Mouse (Mus musculus): ENCODE data around the gene Tbx2. TPM values are rescaled to one million over a fixed set of nuclear protein-coding genes. Genes with fewer than 3 reads are reported as not detected.

The Tbx2 gene
- polyA plus RNA-seq (2015; fragmentation: Nextera tagmentation; extraction: Ambion mirVana): 0.64 and 1.0 TPM in 2 replicates

DNA sequence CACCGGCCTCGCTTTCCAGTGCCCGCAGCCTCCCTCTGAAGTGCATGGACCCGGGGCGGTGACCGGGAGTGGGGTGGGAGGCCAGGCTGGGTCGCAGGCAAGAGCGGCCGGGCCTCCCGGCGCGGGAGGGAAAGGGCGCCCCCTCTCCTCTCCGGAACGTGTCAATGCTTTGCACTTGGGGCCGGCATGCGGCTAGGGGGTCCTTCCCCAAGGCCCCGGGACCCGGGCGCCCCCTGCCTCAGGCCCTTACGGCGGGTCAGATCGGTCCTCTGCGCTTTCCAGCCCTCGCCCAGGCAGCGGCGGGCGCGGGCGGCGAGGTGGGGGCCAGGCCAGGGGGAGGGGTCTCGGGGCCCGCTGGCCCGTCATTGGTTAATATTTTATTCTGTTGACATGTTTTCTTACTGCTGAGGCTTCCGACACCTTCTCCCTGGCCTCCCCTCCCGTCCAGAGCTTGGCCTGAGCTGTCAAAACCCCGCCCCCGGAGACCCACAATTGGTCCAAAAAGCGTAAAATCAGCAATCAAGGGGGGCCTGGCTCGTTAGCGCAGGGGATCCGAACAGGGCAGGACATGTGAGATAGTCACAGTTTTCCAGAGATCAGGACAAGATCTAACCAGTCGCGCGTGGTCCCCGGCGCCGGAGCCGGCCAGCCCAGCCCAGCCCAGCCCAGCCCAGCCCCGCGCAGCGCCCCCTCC lies at the start of gene Tbx2:
Gene Tbx2, plus strand, starts transcription at position 321 of the 694 bp plus-strand sequence.
- Histone ChIP-seq H3K4me3 (ENCODE audit: low read length) (peak within 1 kb of the TSS; percentile 44), H3K9ac (ENCODE audit: low read depth, low read length) (peak within 1 kb of the TSS; percentile 42), H3K9me3 (ENCODE audit: control insufficient read depth, low read length) (no peaks in the 10 kb centered on the region), H3K36me3 (ENCODE audit: control insufficient read depth, insufficient read depth, low read length) (no peaks in the 10 kb centered on the region), H3K4me2 (ENCODE audit: low read length) (peak within 1 kb of the TSS; percentile 63), H3K27me3 (replicated peaks; ENCODE audit: control insufficient read depth, insufficient read depth, low read length) (peaks cover 35% of the 10 kb centered on the region), H3K4me1 (ENCODE audit: control insufficient read depth, insufficient read depth, low read depth, low read length) (peaks cover 17% of the 10 kb centered on the region), H3K27ac (ENCODE audit: low read depth, low read length) (no peak within 1 kb of the TSS)
- peak; percentile 49 for ATAC-seq
- WGBS: under 1% methylated on average over 31 of the region's 52 CpGs

DNA sequence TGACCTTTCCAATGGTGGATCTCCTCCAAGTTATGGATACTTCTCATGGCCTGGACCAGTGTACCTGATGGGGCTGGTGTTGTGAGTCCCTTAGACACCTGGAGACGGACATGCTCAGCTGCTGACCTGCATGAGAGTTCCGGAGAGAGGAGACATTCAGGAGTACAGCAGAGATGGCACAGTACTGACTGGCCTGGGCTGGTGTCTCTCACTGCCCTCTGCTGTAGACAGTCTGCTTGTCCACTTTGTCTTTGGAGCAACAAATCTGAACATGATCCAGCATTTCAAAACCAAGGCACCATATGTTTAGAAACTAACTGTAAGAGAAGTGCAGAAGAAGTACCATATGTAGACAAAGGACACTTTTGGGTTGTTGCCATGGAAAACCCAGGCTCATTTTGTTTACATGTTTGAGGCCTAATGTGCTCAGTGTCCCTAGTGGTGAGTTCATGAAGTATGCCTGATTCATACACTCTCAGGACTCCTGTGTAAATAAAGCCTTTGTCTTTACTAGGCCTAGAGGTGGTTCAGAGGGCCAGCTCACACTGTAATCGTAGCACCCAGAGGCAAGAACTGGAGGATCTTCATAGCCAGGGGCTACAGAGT lies 46.1 kb upstream of the Tbx2 start:
- no peaks in the 10 kb centered on the region for H3K27me3 ChIP-seq (replicated peaks; ENCODE audit: control insufficient read depth, insufficient read depth, low read length)
- H3K36me3 ChIP-seq (ENCODE audit: control insufficient read depth, insufficient read depth, low read length): no peaks in the 10 kb centered on the region
- no peak overlapping the region for H3K9ac ChIP-seq (ENCODE audit: low read depth, low read length)
- 74% methylated on average over 3 of the region's 3 CpGs for WGBS
- no peak overlapping the region for H3K4me3 ChIP-seq (ENCODE audit: low read length)
- no peaks in the 10 kb centered on the region for H3K9me3 ChIP-seq (ENCODE audit: control insufficient read depth, low read length)
- H3K4me1 ChIP-seq (ENCODE audit: control insufficient read depth, insufficient read depth, low read depth, low read length): no peaks in the 10 kb centered on the region
- ATAC-seq: 0 out of 2 replicates have a peak, but pooled peaks have one; percentile 30
- H3K27ac ChIP-seq (ENCODE audit: low read depth, low read length): no peak overlapping the region
- no peak overlapping the region for H3K4me2 ChIP-seq (ENCODE audit: low read length)

DNA sequence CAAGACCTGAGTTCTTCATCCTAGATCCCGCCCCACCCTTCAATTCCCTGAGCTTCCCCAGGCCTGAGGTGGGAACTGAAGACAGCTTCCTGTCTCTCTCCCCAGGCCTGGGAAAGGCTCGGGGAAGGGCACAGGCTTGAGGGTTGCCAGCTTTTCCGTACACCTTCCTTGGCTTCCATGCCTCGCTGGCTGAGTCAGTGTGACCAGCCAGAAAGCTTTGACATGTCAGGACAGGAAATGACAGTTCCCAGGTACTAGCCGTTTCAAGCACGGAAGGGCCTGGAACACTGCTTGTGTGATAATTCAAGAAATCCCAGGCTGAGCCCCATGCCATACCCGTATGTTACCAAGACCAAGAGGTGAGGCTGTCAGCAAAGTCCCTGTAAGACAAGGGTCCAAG lies 42.6 kb upstream of the Tbx2 start:
- 93% methylated on average over 7 of the region's 7 CpGs for WGBS

DNA sequence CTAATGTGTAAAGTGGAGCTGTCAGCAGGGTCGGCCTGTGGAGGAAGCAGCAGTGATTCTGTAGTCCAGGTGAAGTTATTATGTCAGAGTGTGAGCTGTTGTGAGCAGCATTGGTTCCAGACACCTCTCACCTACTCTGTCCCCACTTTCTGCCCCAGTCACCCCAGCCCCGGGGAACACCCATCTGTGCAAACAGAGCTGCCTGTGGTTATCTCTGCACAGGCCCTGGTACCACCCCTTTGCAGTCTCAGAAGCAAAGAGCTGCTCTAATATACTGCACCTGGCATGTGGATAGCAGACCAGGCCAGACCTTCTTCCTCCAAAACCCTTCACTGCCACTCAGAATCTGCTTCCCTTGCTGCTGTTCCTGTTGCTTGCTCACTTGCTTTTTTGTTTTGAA lies 42.1 kb upstream of the Tbx2 start:
- H3K4me1 ChIP-seq (ENCODE audit: control insufficient read depth, insufficient read depth, low read depth, low read length): no peaks in the 10 kb centered on the region
- WGBS: 84% methylated on average over 2 of the region's 2 CpGs
- no peak overlapping the region for H3K4me2 ChIP-seq (ENCODE audit: low read length)
- no peak for ATAC-seq
- H3K27ac ChIP-seq (ENCODE audit: low read depth, low read length): no peak overlapping the region
- H3K27me3 ChIP-seq (replicated peaks; ENCODE audit: control insufficient read depth, insufficient read depth, low read length): no peaks in the 10 kb centered on the region
- no peaks in the 10 kb centered on the region for H3K9me3 ChIP-seq (ENCODE audit: control insufficient read depth, low read length)
- no peak overlapping the region for H3K9ac ChIP-seq (ENCODE audit: low read depth, low read length)
- H3K4me3 ChIP-seq (ENCODE audit: low read length): no peak overlapping the region
- H3K36me3 ChIP-seq (ENCODE audit: control insufficient read depth, insufficient read depth, low read length): no peaks in the 10 kb centered on the region

More for the DNA sequence above, 42.6 kb upstream of the Tbx2 start:
- no peak for ATAC-seq
- H3K4me1 ChIP-seq (ENCODE audit: control insufficient read depth, insufficient read depth, low read depth, low read length): no peaks in the 10 kb centered on the region
- no peaks in the 10 kb centered on the region for H3K36me3 ChIP-seq (ENCODE audit: control insufficient read depth, insufficient read depth, low read length)
- no peaks in the 10 kb centered on the region for H3K27me3 ChIP-seq (replicated peaks; ENCODE audit: control insufficient read depth, insufficient read depth, low read length)
- no peak overlapping the region for H3K27ac ChIP-seq (ENCODE audit: low read depth, low read length)
- H3K4me2 ChIP-seq (ENCODE audit: low read length): no peak overlapping the region
- no peaks in the 10 kb centered on the region for H3K9me3 ChIP-seq (ENCODE audit: control insufficient read depth, low read length)
- no peak overlapping the region for H3K4me3 ChIP-seq (ENCODE audit: low read length)
- no peak overlapping the region for H3K9ac ChIP-seq (ENCODE audit: low read depth, low read length)

DNA sequence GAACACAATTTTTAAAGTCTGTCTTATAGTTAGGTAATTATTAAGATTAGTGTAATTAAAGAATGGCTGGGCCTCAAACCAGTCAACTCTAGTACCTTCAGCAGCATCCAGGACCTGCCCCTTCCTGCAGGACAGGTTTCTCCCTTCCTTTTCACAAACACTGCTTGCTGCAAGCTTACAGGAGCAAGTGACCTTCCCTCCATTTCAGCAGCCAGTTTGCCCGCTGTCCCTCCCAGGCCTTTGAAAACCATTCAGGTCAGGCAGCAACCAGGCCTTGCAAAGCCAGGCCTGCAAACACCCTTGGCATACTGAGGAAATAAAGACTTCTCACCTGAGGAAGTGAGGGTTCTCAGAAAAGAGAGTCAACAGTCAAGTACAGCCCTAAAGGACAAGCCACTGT lies 41.1 kb upstream of the Tbx2 start:
- ATAC-seq: no peak
- H3K9me3 ChIP-seq (ENCODE audit: control insufficient read depth, low read length): no peaks in the 10 kb centered on the region
- H3K4me2 ChIP-seq (ENCODE audit: low read length): no peak overlapping the region
- WGBS: 75% methylated on average over 1 of the region's 1 CpGs
- no peaks in the 10 kb centered on the region for H3K4me1 ChIP-seq (ENCODE audit: control insufficient read depth, insufficient read depth, low read depth, low read length)
- H3K27ac ChIP-seq (ENCODE audit: low read depth, low read length): no peak overlapping the region
- no peak overlapping the region for H3K9ac ChIP-seq (ENCODE audit: low read depth, low read length)
- H3K4me3 ChIP-seq (ENCODE audit: low read length): no peak overlapping the region
- H3K36me3 ChIP-seq (ENCODE audit: control insufficient read depth, insufficient read depth, low read length): no peaks in the 10 kb centered on the region
- H3K27me3 ChIP-seq (replicated peaks; ENCODE audit: control insufficient read depth, insufficient read depth, low read length): no peaks in the 10 kb centered on the region

DNA sequence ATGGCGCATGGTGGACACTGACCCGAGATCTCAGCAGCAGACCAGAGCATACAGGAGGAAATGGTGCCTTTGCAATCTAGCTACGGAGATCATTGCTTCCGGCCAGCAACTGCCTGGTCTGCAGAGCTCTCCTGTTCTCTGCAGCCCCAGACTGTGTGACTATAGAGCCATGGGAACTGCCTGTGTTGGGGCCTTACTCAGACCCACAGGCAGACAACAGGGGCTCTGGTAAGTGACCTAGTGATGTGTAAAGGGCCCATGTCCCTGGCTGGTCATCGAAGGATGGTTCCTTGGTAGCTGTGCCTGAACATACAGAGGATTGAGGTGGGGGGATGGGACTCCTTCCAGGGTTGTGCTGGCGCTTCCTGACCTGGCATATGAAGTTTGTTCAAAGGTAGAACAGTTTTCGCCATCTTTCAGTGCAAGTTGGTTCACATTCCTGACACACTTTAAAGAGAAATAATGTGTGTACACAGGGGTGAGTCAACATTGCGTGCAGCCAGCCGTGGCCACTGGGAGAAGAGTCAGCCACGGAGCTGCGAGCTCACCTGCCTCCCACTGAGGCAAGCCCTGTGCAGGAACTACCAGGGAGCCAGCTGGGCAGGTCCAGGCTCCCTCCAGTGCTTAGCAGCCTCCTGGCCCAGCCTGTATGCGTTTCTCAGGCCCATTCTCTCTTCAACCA lies 39.7 kb upstream of the Tbx2 start:
- Histone ChIP-seq H3K9me3 (ENCODE audit: control insufficient read depth, low read length) (no peaks in the 10 kb centered on the region), H3K4me2 (ENCODE audit: low read length) (no peak overlapping the region), H3K27me3 (replicated peaks; ENCODE audit: control insufficient read depth, insufficient read depth, low read length) (no peaks in the 10 kb centered on the region), H3K9ac (ENCODE audit: low read depth, low read length) (no peak overlapping the region), H3K4me3 (ENCODE audit: low read length) (no peak overlapping the region), H3K36me3 (ENCODE audit: control insufficient read depth, insufficient read depth, low read length) (no peaks in the 10 kb centered on the region), H3K27ac (ENCODE audit: low read depth, low read length) (no peak overlapping the region), H3K4me1 (ENCODE audit: control insufficient read depth, insufficient read depth, low read depth, low read length) (no peaks in the 10 kb centered on the region)
- ATAC-seq: no peak
- 75% methylated on average over 12 of the region's 12 CpGs for WGBS

DNA sequence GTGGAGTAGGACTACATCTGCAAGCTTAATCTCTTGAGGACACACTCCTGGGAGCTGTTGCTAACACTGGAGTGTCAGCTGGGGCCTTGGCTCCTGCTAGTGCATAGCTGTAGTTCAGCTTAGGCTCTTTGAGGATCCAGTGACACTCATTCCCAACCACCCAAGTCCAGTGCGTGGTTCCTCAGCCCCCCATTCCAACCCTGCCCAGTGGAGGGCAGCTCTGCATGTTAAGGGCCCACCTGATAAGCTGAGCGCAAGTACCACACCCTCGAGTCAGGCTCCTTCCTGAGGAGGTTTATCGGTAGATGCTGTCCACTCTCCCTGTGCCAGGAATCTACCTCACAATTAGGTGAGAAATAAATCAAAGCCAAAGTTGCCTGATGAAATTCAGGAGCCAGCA lies 32.9 kb upstream of the Tbx2 start:
- Histone ChIP-seq H3K4me1 (ENCODE audit: control insufficient read depth, insufficient read depth, low read depth, low read length) (no peaks in the 10 kb centered on the region), H3K9me3 (ENCODE audit: control insufficient read depth, low read length) (no peaks in the 10 kb centered on the region), H3K27me3 (replicated peaks; ENCODE audit: control insufficient read depth, insufficient read depth, low read length) (no peaks in the 10 kb centered on the region), H3K4me2 (ENCODE audit: low read length) (no peak overlapping the region), H3K4me3 (ENCODE audit: low read length) (no peak overlapping the region), H3K36me3 (ENCODE audit: control insufficient read depth, insufficient read depth, low read length) (no peaks in the 10 kb centered on the region), H3K9ac (ENCODE audit: low read depth, low read length) (no peak overlapping the region), H3K27ac (ENCODE audit: low read depth, low read length) (no peak overlapping the region)
- 93% methylated on average over 4 of the region's 4 CpGs for WGBS
- no peak for ATAC-seq

DNA sequence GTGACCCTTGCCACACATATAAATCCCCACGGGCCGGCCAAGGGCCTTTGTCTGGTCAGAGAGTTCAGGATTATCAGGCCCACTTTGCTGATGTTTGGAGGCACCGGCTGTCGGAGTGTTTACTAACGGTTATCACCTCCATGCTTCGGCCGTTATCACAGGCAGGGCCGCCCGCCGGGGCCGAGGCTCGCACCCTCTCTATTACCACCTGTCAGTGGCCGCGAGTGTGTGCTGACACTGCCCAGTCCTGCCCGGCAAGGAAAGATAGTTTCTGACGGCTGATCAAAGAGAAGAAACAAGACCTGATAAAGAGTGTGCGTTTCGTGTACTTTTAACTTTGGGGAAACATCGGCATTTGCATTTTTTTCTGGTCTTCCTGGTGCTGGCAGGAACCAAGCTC lies 32.5 kb upstream of the Tbx2 start:
- no peak overlapping the region for H3K4me2 ChIP-seq (ENCODE audit: low read length)
- H3K27ac ChIP-seq (ENCODE audit: low read depth, low read length): no peak overlapping the region
- no peak overlapping the region for H3K4me3 ChIP-seq (ENCODE audit: low read length)
- H3K27me3 ChIP-seq (replicated peaks; ENCODE audit: control insufficient read depth, insufficient read depth, low read length): no peaks in the 10 kb centered on the region
- no peaks in the 10 kb centered on the region for H3K36me3 ChIP-seq (ENCODE audit: control insufficient read depth, insufficient read depth, low read length)
- 79% methylated on average over 19 of the region's 19 CpGs for WGBS
- no peaks in the 10 kb centered on the region for H3K9me3 ChIP-seq (ENCODE audit: control insufficient read depth, low read length)
- ATAC-seq: no peak
- no peak overlapping the region for H3K9ac ChIP-seq (ENCODE audit: low read depth, low read length)
- no peaks in the 10 kb centered on the region for H3K4me1 ChIP-seq (ENCODE audit: control insufficient read depth, insufficient read depth, low read depth, low read length)

DNA sequence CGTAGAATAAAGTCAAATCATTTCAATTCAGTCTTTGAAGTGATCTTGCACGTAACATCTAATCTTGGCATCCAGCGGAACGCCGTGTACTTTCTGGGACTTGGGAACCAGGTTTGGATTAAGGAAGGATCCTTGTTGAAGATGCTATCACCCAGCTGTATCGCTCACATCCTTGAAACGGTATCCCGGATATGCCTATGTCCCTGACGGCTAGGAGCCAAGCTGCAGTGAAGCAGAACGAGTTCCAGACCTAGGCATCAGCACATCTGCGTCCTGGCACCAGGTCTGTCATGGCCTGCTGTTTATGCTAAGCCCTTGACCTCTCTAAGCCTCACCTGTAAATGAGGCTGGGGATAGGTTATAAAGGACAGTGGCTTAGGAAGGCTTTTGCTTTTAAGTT lies 32.0 kb upstream of the Tbx2 start:
- no peaks in the 10 kb centered on the region for H3K9me3 ChIP-seq (ENCODE audit: control insufficient read depth, low read length)
- no peak overlapping the region for H3K4me2 ChIP-seq (ENCODE audit: low read length)
- H3K9ac ChIP-seq (ENCODE audit: low read depth, low read length): no peak overlapping the region
- H3K27me3 ChIP-seq (replicated peaks; ENCODE audit: control insufficient read depth, insufficient read depth, low read length): no peaks in the 10 kb centered on the region
- H3K4me1 ChIP-seq (ENCODE audit: control insufficient read depth, insufficient read depth, low read depth, low read length): no peaks in the 10 kb centered on the region
- H3K27ac ChIP-seq (ENCODE audit: low read depth, low read length): no peak overlapping the region
- no peak for ATAC-seq
- 79% methylated on average over 11 of the region's 11 CpGs for WGBS
- no peak overlapping the region for H3K4me3 ChIP-seq (ENCODE audit: low read length)
- no peaks in the 10 kb centered on the region for H3K36me3 ChIP-seq (ENCODE audit: control insufficient read depth, insufficient read depth, low read length)
